Mouse (Mus musculus) urinary bladder, postnatal 4 days (tissue): ENCODE results near the gene Sap30bp.

Source experiments
- DNase-seq, 2 experiments: peaks; one replicate each; pipeline ENCODE4 v3.0.0; 2021 to 2022; ENCODE audit warnings: low spot score in 2 of 2

Sap30bp gene

DNA sequence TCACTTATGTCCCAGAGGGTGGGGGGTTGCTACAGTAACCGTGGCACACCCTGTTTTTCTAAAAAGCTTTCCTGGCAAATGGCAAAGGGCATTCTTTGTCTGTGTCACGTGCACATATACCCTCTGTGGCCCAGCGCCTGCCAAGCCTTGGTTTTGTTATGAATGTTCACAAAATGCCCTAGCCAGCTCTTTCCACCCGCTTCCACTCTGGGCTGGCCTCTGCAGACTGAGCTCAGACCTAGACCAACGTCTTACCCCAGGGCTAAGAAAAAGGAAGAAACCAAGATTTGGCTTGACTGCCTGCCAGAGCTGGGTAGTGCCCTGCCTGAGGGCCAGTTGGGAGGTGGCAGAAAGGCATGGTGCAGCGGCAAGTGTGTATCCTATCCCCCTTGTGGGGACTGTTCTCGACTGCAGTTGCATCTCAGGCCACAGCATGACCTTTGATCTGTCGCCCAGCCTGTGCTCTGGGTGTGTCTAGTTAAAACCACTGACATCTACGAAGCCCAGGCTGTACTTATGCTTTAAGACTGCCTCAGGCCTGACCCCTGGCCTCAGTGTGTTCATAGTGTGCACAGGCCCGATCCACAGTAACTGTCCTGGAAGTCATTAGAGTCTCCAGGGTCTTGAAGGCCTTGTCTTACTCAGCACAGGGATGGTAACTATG lies 22.2 kb downstream of the Sap30bp start:
- DNase-seq, result no peak

DNA sequence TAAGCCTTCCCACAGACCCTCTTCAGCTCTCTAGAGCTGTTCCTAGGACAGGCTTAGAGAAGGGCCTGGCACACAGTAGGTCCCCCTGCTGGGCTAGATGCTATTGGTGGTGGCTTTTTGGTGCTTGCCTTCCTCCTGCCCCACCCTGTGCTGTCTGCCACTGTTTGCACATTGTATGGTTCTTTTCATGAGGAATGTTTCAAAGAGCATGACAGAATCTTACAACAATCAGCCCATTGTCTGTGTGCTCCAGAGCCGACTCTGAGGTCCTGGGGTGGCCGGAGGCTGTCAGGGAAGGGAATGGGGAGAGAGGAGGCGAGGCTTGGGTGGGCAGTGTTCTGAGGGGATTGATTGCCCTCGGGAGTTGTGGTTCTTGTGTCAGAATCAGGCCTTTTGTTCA lies 23.4 kb downstream of the Sap30bp start:
- DNase-seq, result no peak

DNA sequence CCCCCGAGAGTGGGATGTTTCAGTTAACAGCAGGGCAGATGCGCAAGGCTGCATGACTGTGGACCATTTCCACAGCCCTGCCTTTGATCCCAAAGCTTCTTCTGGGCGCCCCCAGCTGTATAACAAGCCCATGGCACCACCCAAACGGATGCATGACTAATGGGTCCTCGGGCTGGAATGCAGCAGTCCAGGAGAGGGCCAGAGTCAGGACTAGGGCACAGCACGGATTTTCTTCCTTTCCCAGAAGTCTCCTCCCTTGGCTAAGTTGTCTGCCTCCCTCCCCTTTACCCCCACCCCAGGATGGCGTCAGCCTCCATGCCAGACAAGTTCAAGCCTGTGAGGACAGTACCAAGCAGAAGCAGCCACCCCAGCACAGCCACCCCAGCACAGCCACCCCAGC lies 24.9 kb downstream of the Sap30bp start:
- DNase-seq, result no peak

DNA sequence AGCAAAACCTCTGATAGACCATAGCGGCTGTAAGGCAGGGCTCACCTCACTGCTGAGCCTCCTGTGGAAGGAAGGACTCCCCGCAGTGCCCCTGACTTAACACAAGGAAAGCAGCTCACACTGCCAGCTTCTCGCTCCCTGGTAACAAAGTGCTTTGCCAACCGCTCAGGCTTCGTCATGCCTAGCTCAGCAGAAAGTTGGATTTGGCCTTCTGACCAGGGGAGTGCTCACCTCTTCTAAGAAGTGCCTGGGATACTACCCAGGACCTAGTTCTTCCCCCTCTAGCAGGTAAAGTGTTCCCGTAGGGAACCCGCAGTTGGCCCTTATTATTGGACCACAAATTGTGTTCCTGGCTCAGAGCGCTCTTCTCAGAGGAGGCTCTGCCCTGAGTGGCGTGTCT lies 25.9 kb downstream of the Sap30bp start:
- no peak for DNase-seq

DNA sequence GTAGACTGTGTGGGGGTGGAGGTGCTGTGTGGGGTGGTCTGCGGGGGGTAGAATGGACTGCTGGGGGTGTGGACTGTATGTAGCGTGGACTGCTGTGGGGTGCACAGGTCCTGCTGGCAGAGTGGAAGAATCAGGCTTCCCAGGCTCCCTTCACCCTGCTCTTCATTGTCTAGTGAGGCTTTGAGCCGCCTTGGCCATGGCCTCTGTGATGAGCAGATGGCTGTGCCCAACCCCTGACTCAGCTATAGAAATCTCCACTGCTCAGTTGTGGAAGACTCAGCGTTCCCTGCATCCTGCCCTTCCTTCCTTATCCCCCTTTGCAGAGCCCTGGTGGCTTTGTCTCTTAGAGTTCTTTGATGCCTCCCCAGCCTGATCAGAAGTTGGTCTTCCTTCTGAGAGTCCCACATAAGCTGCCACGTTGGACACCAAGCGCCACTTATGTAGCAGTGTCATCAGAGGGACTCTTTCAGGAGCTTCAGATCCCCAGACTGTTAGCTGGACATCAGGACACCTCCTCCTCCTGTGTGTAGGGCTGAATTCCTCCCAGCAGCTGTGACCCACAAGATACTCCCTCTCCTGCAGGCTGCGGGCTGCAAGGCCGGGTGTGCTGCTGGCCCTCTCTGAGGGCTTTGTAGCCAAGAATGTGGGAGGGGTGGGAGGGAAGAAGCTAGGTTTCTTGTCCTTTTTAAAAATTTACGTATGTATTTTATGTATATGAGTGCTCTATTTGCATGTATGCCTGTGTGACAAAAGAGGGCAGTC lies 29.8 kb downstream of the Sap30bp start:
- no peak for DNase-seq

DNA sequence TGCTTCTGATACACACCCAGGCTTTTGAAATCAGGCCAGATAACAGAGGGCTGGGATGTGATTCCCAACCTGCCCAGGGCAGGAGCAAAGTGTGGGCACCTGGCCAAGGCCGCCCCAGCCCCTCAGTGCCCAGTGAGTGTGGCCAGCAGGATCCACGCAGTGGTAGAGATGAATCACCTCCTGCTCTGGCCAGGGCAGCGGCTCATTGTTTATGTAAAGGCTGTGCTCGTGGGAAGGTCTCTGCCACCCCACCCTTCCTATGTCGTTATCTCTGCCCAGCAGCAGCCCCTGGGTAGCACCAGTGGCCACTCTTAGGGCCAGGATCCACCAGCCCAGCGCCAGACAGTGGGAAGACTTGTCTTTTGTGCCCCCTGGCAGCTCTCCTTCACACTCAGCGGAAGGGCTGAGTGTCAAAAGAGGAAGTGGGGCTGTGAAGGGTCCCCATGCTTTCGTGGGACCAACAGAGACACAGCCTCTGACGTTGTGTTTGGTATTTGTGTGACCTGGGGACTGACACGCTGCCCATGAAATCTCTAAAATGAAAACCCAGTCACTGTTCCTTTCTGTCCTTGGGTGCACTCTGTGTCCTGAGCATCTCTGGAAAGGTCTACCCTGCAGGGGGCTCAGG lies 32.0 kb downstream of the Sap30bp start:
- no peak for DNase-seq

DNA sequence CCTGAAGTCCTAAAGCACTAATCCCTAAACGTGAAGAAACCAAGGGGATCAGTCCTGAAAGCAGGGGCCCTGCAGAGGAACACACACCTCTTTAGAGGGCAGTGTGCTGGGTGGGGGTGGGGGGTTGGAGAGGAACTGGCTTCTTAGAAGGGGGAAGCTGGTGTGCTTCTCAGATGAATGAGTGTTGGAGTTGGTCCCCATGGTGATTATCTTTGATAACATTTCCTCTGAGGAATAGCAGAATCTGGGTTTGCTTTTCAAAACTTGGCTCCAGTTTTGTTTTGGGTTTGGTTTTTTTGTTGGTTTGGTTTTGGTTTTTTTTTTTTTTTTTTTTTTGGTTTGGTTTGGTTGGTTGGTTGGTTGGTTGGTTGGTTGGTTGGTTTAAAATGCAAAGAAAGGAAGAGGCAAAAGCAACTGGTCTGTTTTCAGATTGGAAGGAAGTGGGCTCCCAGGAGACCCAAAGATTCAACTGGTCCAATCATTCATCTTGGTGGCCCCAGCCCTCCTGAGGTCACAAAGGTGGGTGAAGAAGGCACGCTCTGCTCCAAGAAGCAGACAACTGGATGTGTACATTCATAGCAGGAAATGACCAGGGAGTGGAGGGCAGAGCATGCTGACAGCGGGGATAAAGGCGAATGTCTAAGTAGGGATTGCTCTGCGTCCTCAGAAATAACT lies 35.8 kb downstream of the Sap30bp start:
- no peak for DNase-seq

DNA sequence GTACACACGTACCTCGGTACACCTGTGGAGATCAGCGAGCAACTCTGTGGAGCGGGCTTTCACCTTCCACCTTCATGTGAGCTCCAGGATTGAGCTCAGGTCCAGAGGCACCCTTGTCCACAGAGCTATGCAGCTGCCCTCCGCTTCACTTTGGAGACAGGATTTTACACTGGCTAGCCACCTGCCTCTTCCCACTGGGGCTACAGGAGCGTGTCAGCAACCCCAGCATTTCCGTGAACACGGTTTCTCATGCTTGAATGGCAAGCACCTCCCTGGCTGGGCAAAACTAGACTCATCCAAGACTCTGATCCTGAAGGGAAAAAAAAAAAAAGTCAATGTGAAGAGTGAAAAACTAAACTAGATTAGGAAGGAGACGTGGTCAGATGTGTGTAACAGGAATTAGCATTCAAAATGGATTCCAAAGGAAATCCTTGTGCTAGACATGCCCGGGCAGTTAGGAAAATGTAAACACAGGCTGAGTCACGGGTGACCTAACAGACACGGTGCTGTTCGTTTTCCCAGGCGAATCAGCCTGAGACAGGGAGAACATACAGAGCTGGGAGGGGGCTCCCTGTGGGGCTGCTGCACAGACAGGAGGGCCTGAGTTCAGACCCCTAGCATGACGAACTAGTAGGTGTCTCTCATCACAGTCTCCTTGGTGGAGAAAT lies 37.1 kb downstream of the Sap30bp start:
- no peak for DNase-seq

DNA sequence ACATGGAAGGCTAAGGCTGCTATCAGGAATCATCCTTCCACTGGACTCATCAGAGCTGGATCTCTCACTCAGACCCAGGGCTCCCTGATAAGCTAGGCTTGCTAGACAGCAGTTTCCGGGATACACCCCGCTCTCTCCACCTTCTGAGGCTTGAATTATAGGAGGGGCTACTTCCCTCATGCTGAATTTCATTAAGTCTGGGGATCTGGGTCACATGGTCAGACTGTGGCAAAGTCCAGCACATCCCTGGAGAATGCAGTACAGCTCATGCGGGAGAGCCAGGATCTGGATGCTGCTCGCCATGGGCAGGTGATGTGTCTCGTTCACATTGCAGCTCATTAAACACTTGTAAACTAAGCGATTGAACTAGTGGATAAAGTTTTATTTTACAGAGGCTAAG lies 37.9 kb downstream of the Sap30bp start:
- DNase-seq, result no peak

DNA sequence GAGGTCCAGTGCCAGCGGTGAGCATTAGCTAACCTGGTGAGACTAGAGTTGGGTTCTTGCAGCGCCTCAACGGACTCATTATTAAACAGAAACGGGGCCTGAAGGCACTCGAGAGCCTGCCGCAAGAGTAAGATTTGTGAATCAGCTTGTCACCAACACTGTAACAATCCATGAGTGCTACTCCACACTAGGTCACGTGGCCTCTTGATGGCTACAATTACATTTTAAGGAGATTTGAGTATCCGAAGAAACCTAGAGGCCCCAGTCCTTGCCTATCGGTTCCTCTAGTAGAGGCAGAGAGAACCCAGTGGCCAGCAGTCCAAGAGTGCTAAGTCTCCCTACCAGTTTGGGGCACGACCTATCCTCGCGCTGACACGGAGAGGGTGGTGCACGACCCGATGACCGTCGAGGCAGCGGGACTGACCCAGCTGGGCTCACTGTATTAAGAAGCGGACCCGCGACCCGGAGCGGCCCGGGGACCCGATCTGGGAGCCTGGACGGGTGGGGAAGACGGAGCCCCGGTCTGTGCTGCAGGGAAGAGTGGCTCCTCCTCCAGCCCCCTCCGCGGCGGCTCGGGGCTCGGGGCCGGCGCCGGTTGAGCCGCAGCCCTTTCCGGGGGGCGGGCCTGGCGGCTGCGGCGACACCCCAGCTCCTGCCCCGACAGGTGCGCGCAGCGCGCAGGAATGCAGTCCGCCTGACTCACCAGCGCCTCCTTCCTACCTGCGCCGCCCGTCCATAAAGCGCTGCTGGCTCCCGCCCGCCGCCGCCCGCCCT lies 41.4 kb downstream of the Sap30bp start, which contains the start of gene Itgb4:
TSS of gene Itgb4 (plus strand) at position 401 of the 774 bp plus-strand sequence.
- DNase-seq, result peak in 1 of 2 experiments; percentile 70

DNA sequence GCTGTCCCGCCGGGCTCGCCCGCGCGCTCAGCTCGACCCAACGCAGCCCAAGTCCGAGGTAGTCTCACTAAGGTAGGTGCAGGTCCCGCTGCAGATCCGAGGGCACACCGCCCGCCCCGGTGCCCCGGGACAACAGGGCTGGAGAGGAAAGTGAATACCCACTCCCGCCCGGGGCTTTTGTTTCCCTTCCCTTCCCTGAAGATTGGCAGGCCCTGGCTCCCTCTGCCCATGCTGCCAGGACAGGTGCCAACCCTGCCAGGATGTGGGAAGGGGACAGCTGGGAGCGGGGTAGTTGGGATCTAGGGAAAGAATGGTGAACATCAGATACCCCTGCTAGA lies 42.0 kb downstream of the Sap30bp start:
- DNase-seq, result no peak

DNA sequence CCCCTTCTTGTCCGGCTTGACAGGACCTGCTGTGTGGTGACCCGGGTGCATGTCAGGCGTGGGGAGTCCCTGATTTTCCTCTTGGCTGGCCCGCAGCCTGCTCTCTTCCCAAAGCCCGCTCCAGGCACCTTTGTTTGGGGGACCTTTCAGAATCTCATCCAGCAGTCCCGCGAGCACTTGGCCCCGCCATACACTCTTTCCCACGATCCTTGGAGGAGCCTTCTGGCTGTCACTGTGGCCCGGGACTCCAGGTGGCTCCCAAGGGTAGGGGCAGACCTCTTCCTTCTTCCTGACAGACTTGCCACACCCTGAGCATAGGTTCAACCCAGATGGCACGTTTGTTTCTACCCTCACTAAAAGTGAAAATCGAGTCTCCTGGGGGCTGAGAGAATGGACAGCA lies 42.5 kb downstream of the Sap30bp start:
- DNase-seq, result no peak

DNA sequence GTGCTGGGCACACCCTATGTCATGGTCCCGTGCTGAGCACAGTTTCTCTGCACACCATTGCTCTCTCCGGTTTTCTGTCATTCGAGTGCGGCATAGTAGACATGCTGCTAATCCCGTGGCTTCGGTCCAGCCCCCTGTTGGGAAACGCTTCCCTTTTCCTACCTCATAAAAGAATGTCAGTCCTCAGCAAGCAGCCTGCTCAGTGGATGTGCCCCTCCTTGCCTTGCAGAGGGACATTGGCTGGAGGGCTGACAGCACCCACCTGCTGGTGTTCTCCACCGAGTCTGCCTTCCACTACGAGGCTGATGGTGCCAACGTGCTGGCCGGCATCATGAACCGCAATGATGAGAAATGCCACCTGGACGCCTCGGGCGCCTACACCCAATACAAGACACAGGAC lies 49.4 kb downstream of the Sap30bp start:
- no peak for DNase-seq

DNA sequence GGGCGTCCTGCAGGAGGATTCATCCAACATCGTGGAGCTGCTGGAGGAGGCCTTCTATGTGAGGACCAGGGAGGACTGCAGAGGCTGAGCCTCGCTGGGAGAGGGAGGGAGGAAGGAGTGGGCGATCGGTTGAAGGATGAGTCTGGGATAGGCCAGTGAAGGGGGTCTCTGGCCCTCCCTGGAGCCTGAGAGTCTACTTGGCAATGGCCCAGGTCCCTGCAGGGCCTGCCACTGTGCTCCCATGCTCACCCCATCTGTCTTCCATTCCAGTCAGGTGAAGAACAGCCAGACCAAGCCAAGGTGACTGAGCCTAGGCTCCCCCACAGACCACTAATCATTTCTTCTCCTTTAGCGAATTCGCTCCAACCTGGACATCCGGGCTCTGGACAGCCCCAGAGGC lies 50.2 kb downstream of the Sap30bp start:
- no peak for DNase-seq

DNA sequence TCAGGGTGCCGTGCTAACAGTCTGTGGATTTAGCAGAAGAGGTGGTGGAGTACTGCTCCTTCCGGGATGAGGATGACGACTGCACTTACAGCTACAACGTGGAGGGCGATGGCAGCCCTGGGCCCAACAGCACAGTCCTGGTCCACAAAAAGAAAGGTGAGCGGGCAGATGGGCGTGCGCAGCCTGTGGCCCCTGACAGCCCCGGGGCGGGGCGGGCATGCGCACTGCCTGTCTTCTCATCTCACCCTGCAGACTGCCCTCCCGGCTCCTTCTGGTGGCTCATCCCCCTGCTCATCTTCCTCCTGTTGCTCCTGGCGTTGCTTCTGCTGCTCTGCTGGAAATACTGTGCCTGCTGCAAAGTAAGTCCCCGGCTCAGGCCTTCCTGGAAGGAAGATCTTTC lies 56.6 kb downstream of the Sap30bp start:
- DNase-seq, result no peak

DNA sequence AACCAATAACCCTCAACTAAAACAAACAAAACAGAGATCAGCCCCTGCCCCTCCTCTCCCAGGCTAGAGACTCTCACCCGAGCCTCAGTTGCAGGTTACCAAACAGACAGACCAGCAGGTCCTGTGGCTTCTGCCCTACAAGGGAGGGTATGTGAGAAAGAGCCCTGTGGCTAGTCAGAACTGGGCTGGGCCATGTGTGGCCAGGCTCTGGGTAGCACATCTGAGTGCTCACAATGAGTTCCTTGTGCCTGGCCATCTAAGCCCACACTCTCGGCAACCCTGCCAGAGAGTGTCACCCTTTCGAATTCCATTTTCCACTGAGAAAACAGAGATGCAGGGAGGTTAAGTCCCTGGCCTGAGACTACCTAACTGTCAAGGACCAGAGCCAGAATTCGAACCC lies 59.0 kb downstream of the Sap30bp start:
- DNase-seq, result no peak

DNA sequence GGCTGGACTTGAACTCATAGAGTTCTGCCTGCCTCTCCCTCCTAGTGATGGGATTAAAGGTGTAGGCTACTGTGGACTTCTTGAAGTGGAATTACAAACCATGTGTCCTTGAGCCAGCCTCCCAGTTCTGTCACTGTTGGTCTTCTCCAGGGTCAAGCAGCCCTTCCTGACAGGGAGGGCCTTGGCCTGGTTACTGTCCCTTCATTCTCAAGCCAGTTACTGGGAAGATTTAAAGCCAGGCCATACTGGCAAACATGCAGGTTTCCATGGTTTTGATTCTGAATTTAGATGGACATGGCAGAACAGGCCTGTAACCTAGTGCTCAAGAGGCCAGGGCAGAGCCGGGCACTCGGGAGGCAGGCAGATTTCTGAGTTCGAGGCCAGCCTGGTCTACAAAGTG lies 62.2 kb downstream of the Sap30bp start:
- no peak for DNase-seq

DNA sequence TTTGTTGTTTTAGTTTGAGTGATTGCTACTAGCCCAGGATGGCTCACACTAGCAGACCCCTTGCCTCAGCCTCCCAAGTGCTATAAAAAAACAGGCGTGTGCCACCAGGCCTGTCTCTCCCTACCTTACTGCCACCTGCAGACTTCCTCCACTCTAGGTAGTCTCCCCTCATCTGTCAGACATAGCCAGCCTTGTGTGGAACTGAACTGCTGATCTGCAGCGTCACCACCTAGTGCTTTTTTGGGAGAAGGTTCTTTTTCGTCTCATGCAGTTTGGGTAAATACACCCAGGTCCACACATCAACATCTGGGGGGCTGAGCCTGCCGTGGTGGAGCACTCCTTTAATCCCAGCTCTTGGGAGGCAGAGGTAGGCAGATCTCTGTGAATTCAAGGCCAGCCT lies 64.0 kb downstream of the Sap30bp start:
- DNase-seq, result no peak

DNA sequence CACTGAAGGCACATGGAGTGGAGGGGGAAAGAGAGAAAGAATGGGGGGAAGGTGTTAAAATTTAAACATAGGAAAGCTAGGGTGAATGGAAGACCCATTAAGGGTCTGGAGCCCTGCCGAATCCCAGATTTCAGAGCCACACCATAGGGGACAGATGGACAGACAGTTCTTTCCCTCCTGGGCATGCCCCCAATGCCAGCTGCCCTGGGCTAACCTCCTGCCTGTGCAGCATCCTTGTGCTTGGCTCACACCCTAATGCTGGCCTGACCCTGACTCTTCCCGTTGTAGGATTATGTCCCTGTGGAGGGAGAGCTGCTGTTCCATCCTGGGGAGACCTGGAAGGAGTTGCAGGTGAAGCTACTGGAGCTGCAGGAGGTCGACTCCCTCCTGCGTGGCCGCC lies 64.6 kb downstream of the Sap30bp start:
- no peak for DNase-seq

DNA sequence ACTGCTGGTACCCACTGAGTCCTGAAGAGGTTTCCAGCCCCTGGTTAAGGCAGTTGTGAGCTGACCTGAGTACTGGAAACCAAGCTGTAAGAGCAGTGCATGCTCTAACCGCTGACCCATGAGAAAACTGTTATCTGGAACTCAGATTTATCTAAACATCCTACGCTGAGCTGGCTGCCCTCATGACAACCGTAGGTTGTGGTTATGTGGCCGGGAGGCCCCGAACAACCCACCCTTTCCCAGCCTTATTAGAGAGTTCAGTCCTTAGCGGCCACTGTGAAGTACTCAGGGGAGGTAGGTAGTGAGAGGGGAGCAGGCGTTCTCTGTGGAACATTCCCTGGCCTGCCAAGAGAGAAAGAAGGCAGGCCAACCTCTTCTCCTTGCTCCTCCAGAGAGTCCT lies 65.9 kb downstream of the Sap30bp start:
- no peak for DNase-seq

DNA sequence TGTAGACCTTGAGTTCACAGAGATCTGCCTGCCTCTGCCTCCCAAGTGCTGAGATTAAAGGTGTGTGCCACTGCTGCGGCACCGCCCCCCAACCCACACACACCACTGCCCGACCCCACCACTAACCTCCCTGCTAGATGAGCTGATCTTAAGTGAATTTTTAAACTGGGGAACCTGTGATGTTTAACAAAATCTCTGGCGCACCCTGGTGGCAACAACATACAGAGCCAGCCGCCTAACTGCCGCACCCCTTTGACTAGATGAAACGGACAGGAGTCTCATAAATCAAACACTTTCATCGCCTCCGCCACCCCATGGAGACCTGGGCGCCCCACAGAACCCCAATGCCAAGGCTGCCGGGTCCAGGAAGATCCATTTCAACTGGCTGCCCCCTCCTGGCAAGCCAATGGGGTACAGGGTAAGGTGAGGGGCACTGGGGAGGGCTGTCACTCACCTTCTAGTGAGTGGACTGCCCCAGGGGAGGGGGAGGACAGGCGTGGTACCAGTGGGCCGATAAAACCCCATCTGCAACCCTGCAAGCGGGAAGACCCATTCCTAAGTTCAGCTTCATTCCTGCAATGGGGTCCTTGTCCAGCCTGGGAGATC lies 66.6 kb downstream of the Sap30bp start:
- no peak for DNase-seq
